Mouse (Mus musculus) ovary, postnatal 14 days (tissue): ENCODE results near the gene Vmn2r50.
"Not testable (repeated sequence)": the region's sequence is repeated elsewhere in the genome, so short reads cannot be mapped to it uniquely, and the experiment has no call there.

Experiments
- DNase-seq: peaks from one replicate; pipeline ENCODE4 v3.0.0; 2022; ENCODE audit warnings: low spot score

Gene Vmn2r50

GRCm38 (mm10) chr7:10053196-10053595 lies at the start of gene Vmn2r50:
Gene Vmn2r50 (minus strand): TSS chr7:10053296.
- DNase-seq: not testable (repeated sequence)

GRCm38 (mm10) chr7:9992157-9992556 lies 60.9 kb downstream of the Vmn2r50 start, which contains the start of gene Vmn2r49:
Gene Vmn2r49 (minus strand): TSS chr7:9992257.
- not testable (repeated sequence) for DNase-seq
